Mouse (Mus musculus) central nervous system, embryonic 11.5 days (tissue): ENCODE measurements around the gene Fam76b. TPM values are rescaled to one million over a fixed set of nuclear protein-coding genes. Genes with fewer than 3 reads are reported as not detected.

Source experiments
- polyA plus RNA-seq: library from polyadenylated mRNA; depleted of rRNA; stranded (reverse); fragments of >200 nt; gene quantifications from 2 replicates; pipeline ENCODE4 v1.2.3, GENCODE M21; 2012; rRNA removed

The Fam76b gene
- 29.3 and 48.4 TPM in 2 replicates for polyA plus RNA-seq

GRCm38 (mm10) chr9:13827406-13828086 is at the start of gene Fam76b:
Fam76b (plus strand) TSS chr9:13827716.

GRCm38 (mm10) chr9:13826832-13827405 is 597 bp upstream of the Fam76b start, which contains the start of gene Cep57:
Cep57 (minus strand) TSS chr9:13827107.

Other genes with a start within 250 kb of the Fam76b start
- 22.0 and 32.8 TPM in 2 replicates for gene Mtmr2, start 79.3 kb upstream of the Fam76b start, polyA plus RNA-seq
- gene Cep57, start 609 bp upstream of the Fam76b start, polyA plus RNA-seq, result 66.9 and 75.4 TPM in 2 replicates